Mouse (Mus musculus) neural tube, embryonic 12.5 days (tissue): ENCODE results near the gene Bysl. TPM values are rescaled to one million over a fixed set of nuclear protein-coding genes. Genes with fewer than 3 reads are reported as not detected.

Experiments
- ATAC-seq: fragments of 200-750 bp; cut with Nextera tagmentation; 2 replicates; pipeline ENCODE4 v1.8.0; 2017; ENCODE audit warnings: low read depth, mild to moderate bottlenecking, moderate TSS enrichment, moderate library complexity; ENCODE audit not compliant: low FRiP score
- H3K27ac ChIP-seq: fragments of 300-500 bp; sonication (generic); 2 replicates; pipeline ENCODE4 v1.5.1; 2016
- H3K27me3 ChIP-seq: fragments of 300-500 bp; sonication (generic); replicated peaks from 2 replicates; pipeline ENCODE4 v1.6.1; 2016; ENCODE audit warnings: mild to moderate bottlenecking
- H3K36me3 ChIP-seq: fragments of 300-500 bp; sonication (generic); 2 replicates; pipeline ENCODE4 v1.6.1; 2016; ENCODE audit warnings: mild to moderate bottlenecking
- H3K4me1 ChIP-seq: fragments of 300-500 bp; sonication (generic); 2 replicates; pipeline ENCODE4 v1.6.1; 2016
- H3K4me2 ChIP-seq: fragments of 300-500 bp; sonication (generic); replicated peaks from 2 replicates; pipeline ENCODE4 v1.6.1; 2016; ENCODE audit warnings: mild to moderate bottlenecking
- H3K4me3 ChIP-seq: fragments of 300-500 bp; sonication (generic); 2 replicates; pipeline ENCODE4 v1.5.1; 2016
- H3K9ac ChIP-seq: fragments of 300-500 bp; sonication (generic); 2 replicates; pipeline ENCODE4 v1.6.1; 2016; ENCODE audit warnings: mild to moderate bottlenecking
- H3K9me3 ChIP-seq: fragments of 300-500 bp; sonication (generic); 2 replicates; pipeline ENCODE4 v1.6.1; 2016; ENCODE audit warnings: mild to moderate bottlenecking
- WGBS: fragments of 180-500 bp; shearing (Covaris S2); methylation state at CpG from one replicate; pipeline ENCODE4 v1.1.7; 2016; 5-methylcytosine and 5-hydroxymethylcytosine counted together
- polyA plus RNA-seq: library from polyadenylated mRNA; unstranded; fragments of >200 nt; fragmentation: Nextera tagmentation; extraction: Ambion mirVana; gene quantifications from 2 replicates; pipeline ENCODE4 v1.2.1, GENCODE M21; 2016

Bysl gene
- polyA plus RNA-seq, 1 experiment from 2014 or later: 35.9 TPM

DNA sequence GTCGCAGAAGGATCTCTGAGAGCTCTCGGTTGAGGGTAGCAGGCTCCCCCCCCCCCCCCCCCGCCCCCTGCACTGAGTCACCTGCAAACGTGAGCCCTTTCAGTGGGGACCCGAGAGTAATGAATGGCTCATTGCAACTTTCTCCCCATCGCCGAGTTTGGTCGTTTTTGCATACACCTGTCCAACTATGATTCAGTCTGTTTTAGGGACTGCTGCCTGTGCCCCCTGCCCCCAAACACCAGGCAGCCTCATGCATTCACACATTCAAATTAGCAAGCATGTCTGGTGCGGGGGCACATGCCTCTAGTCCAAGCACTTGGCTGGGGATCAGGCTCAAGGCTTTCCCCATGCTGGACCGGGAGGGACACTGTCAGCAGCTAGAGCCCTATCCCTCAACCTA lies 56.7 kb downstream of the Bysl start:
- no peaks in the 10 kb centered on the region for H3K9me3 ChIP-seq
- no peak for ATAC-seq
- H3K27ac ChIP-seq: no peak overlapping the region
- no peaks in the 10 kb centered on the region for H3K4me1 ChIP-seq
- WGBS: 62% methylated on average over 10 of the region's 10 CpGs
- no peak overlapping the region for H3K9ac ChIP-seq
- H3K4me2 ChIP-seq: no peak overlapping the region
- H3K27me3 ChIP-seq: no peaks in the 10 kb centered on the region
- H3K36me3 ChIP-seq: no peaks in the 10 kb centered on the region
- no peak overlapping the region for H3K4me3 ChIP-seq

DNA sequence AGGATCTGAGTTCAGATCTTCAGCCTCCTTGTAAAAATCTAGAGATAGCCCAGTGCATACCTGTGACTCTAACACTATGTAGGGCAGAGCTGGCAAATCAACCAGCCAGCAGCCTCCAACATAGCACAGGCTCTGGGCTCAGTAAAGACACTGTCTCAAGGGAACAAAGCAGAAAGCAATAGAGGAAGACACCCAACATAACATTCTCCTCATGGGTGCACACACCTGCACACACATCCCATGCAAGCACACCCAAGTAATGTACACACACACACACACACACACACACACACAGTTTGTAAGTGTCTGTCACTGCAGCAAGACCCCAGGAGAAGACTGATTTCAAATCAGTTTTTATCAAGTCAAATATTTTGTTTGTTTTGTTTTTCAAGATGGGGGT lies 58.3 kb downstream of the Bysl start:
- no peak overlapping the region for H3K4me3 ChIP-seq
- no peaks in the 10 kb centered on the region for H3K4me1 ChIP-seq
- H3K27me3 ChIP-seq: no peaks in the 10 kb centered on the region
- H3K27ac ChIP-seq: no peak overlapping the region
- H3K9ac ChIP-seq: no peak overlapping the region
- ATAC-seq: no peak
- no peaks in the 10 kb centered on the region for H3K36me3 ChIP-seq
- H3K9me3 ChIP-seq: no peaks in the 10 kb centered on the region
- no peak overlapping the region for H3K4me2 ChIP-seq

DNA sequence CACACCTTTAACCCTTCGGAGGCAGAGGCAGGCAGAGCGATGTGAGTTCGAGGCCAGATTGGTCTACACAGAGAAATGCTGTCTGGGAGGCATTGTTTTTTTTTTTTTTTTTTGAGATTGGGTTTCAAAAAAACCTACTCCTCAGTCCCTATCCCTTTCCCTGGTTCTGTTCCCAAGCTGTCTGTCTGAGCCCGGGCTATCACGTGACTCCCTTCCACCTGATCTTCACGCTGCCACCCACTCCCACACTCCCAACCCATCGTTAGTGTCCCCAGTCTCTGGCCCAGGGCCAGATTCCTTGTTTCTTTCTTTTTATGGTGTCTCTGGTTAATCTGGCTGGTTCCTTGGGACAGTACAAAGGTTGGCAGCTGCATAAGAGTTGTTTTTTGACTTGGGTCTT lies 60.2 kb downstream of the Bysl start:
- no peaks in the 10 kb centered on the region for H3K9me3 ChIP-seq
- no peak for ATAC-seq
- H3K36me3 ChIP-seq: no peaks in the 10 kb centered on the region
- no peaks in the 10 kb centered on the region for H3K27me3 ChIP-seq
- H3K4me3 ChIP-seq: no peak overlapping the region
- H3K4me2 ChIP-seq: no peak overlapping the region
- no peaks in the 10 kb centered on the region for H3K4me1 ChIP-seq
- no peak overlapping the region for H3K9ac ChIP-seq
- no peak overlapping the region for H3K27ac ChIP-seq
- 80% methylated on average over 7 of the region's 7 CpGs for WGBS

Other genes with a start within 250 kb of the Bysl start
- gene Mrps10, start 242.6 kb downstream of the Bysl start, polyA plus RNA-seq: 75.3 and 78.5 TPM in 2 replicates
- gene Guca1b, start 226.1 kb downstream of the Bysl start, polyA plus RNA-seq: 0.75 and 0.85 TPM in 2 replicates
- gene Guca1a, start 210.9 kb downstream of the Bysl start, polyA plus RNA-seq: 0.95 and 1.1 TPM in 2 replicates
- 0.14 and 0.32 TPM in 2 replicates for gene AI661453, start 174.9 kb downstream of the Bysl start, polyA plus RNA-seq
- gene 1700001C19Rik, start 174.1 kb downstream of the Bysl start, polyA plus RNA-seq: 0.37 and 0.68 TPM in 2 replicates
- gene Taf8, start 109.2 kb downstream of the Bysl start, polyA plus RNA-seq: 28.7 and 30.3 TPM in 2 replicates
- 146 and 152 TPM in 2 replicates for gene Ccnd3, start 106.4 kb downstream of the Bysl start, polyA plus RNA-seq
- gene Med20, start 90 bp upstream of the Bysl start, polyA plus RNA-seq: 39.7 and 41.6 TPM in 2 replicates
- 2.0 and 2.4 TPM in 2 replicates for gene Gm20517, start 97 bp upstream of the Bysl start, polyA plus RNA-seq
- gene Usp49, start 19.2 kb upstream of the Bysl start, polyA plus RNA-seq: 10.4 and 12.5 TPM in 2 replicates
- 327 and 354 TPM in 2 replicates for gene Tomm6, start 76.9 kb upstream of the Bysl start, polyA plus RNA-seq
- gene Frs3, start 77.5 kb upstream of the Bysl start, polyA plus RNA-seq: 22.7 and 24.1 TPM in 2 replicates
- 0.28 and 0.54 TPM in 2 replicates for gene Gm21981, start 83.0 kb upstream of the Bysl start, polyA plus RNA-seq
- gene Prickle4, start 83.2 kb upstream of the Bysl start, polyA plus RNA-seq: 0.86 and 1.3 TPM in 2 replicates
- gene Pgc, start 115.3 kb upstream of the Bysl start, polyA plus RNA-seq: not detected in 2 replicates
- 3.8 and 4.5 TPM in 2 replicates for gene Tfeb, start 125.5 kb upstream of the Bysl start, polyA plus RNA-seq
- gene Mdfi, start 223.2 kb upstream of the Bysl start, polyA plus RNA-seq: 12.9 and 13.9 TPM in 2 replicates